Mouse (Mus musculus): ENCODE measurements around the gene Rere. TPM values are rescaled to one million over a fixed set of nuclear protein-coding genes. Genes with fewer than 3 reads are reported as not detected.

Gene Rere
- total RNA-seq, 1 experiment from 2014 or later = 45.1 TPM

GRCm38 (mm10) chr4:150405786-150406185 is 124.3 kb downstream of the Rere start:
- no peak for ATAC-seq (replicated peaks; ENCODE audit: low read depth, poor library complexity, severe bottlenecking)

- ATAC-seq (replicated peaks; ENCODE audit: low read depth, poor library complexity, severe bottlenecking) = no peak
These were observed 124.9 kb downstream of the Rere start for GRCm38 (mm10) chr4:150406320-150406719.

- ATAC-seq (replicated peaks; ENCODE audit: low read depth, poor library complexity, severe bottlenecking) = no peak
These were observed 125.4 kb downstream of the Rere start for GRCm38 (mm10) chr4:150406821-150407220.

GRCm38 (mm10) chr4:150414296-150414695 is 132.8 kb downstream of the Rere start:
- no peak for ATAC-seq (replicated peaks; ENCODE audit: low read depth, poor library complexity, severe bottlenecking)

GRCm38 (mm10) chr4:150414759-150415158 is 133.3 kb downstream of the Rere start:
- no peak for ATAC-seq (replicated peaks; ENCODE audit: low read depth, poor library complexity, severe bottlenecking)

GRCm38 (mm10) chr4:150415227-150415969 is 134.0 kb downstream of the Rere start:
- no peak for ATAC-seq (replicated peaks; ENCODE audit: low read depth, poor library complexity, severe bottlenecking)

- ATAC-seq (replicated peaks; ENCODE audit: low read depth, poor library complexity, severe bottlenecking) = no peak
These were observed 139.3 kb downstream of the Rere start for GRCm38 (mm10) chr4:150420576-150421263.

GRCm38 (mm10) chr4:150426098-150426879 is 144.8 kb downstream of the Rere start:
- ATAC-seq (replicated peaks; ENCODE audit: low read depth, poor library complexity, severe bottlenecking) = peak; percentile 52; the same call in 1 of the 2 replicates

- ATAC-seq (replicated peaks; ENCODE audit: low read depth, poor library complexity, severe bottlenecking) = no peak
These were observed 145.5 kb downstream of the Rere start for GRCm38 (mm10) chr4:150426880-150427476.

- ATAC-seq (replicated peaks; ENCODE audit: low read depth, poor library complexity, severe bottlenecking) = no peak
These were observed 147.3 kb downstream of the Rere start for GRCm38 (mm10) chr4:150428762-150429161.

- ATAC-seq (replicated peaks; ENCODE audit: low read depth, poor library complexity, severe bottlenecking) = no peak
These were observed 152.6 kb downstream of the Rere start for GRCm38 (mm10) chr4:150433827-150434574.

GRCm38 (mm10) chr4:150435590-150435989 is 154.1 kb downstream of the Rere start:
- ATAC-seq (replicated peaks; ENCODE audit: low read depth, poor library complexity, severe bottlenecking) = no peak

- no peak for ATAC-seq (replicated peaks; ENCODE audit: low read depth, poor library complexity, severe bottlenecking)
These were observed 157.2 kb downstream of the Rere start for GRCm38 (mm10) chr4:150438621-150439020.

GRCm38 (mm10) chr4:150441931-150442330 is 160.5 kb downstream of the Rere start:
- ATAC-seq (replicated peaks; ENCODE audit: low read depth, poor library complexity, severe bottlenecking) = no peak

GRCm38 (mm10) chr4:150444068-150444467 is 162.6 kb downstream of the Rere start:
- no peak for ATAC-seq (replicated peaks; ENCODE audit: low read depth, poor library complexity, severe bottlenecking)

GRCm38 (mm10) chr4:150446617-150447016 is 165.2 kb downstream of the Rere start:
- ATAC-seq (replicated peaks; ENCODE audit: low read depth, poor library complexity, severe bottlenecking) = no peak

- ATAC-seq (replicated peaks; ENCODE audit: low read depth, poor library complexity, severe bottlenecking) = no peak
These were observed 166.1 kb downstream of the Rere start for GRCm38 (mm10) chr4:150447517-150447916.

- ATAC-seq (replicated peaks; ENCODE audit: low read depth, poor library complexity, severe bottlenecking) = no peak
These were observed 167.0 kb downstream of the Rere start for GRCm38 (mm10) chr4:150448433-150448832.

GRCm38 (mm10) chr4:150450081-150450691 is 168.7 kb downstream of the Rere start:
- peak; percentile 61 for ATAC-seq (replicated peaks; ENCODE audit: low read depth, poor library complexity, severe bottlenecking)

Measured in common myeloid progenitor, adult 5-6 weeks (primary cell).